23 mouse cellular contexts compared by ENCODE assay signal in genomic region chr4:95000147-95000546, GRCm38 (mm10). TPM values are rescaled to one million over a fixed set of nuclear protein-coding genes. Genes with fewer than 3 reads are reported as not detected.
DNase-seq lines count a peak whose midpoint lies in the region; ATAC-seq and TF ChIP-seq lines count a peak whose summit lies in the region.
"Had no signal": no experiment of that assay in that cellular context is flagged by ENCODE, and none has a peak within 500 bp of the region (broad histone marks: within the 10 kb centered on the region; RNA-seq: fewer than 3 reads in every experiment).

No protein-coding gene starts in this region.

- H3K4me1 ChIP-seq in CH12.LX (ENCODE audit: control insufficient read depth in 1 of 2, insufficient read depth in 2 of 2): peaks cover 5 to 32% of the 10 kb centered on the region in 2 experiments
- H3K4me1 ChIP-seq in hindbrain, embryonic 12.5 days: no peaks in the 10 kb centered on the region

- in situ Hi-C loops in CH12.LX (cut with MboI; ENCODE audit: low pct_ligation_motif_present, low pct_unique_long_range_greater_than_20kb, low sequenced_read_pairs): loop anchor here (25.0 kb wide), 1 partner anchor 737 kb away; no protein-coding TSS in a partner anchor

- H3K27ac ChIP-seq in layer of hippocampus, adult 2 months: 0 out of 2 replicates have a peak overlapping the region, but pooled peaks have one; percentile 5
- no peak overlapping the region; the same call in 1 of the 2 replicates for H3K27ac ChIP-seq in CH12.LX (ENCODE audit: insufficient read depth, low read depth)
- H3K27ac ChIP-seq in hindbrain, embryonic 12.5 days: no peak overlapping the region

- TF ChIP-seq EP300 in CH12.LX (IDR thresholded peaks at IDR 0.05; ENCODE audit: low read length): peak; percentile 53; the same call in 1 of the 2 replicates

- WGBS in hindbrain, embryonic 12.5 days: 86% methylated on average over 1 of the region's 1 CpGs

- no peak overlapping the region for H3K4me3 ChIP-seq in layer of hippocampus, adult 2 months
- H3K4me3 ChIP-seq in CH12.LX (replicated peaks in 1 of 3; ENCODE audit: low read depth in 2 of 3, low read length in 2 of 3, poor library complexity in 1 of 3): no peak overlapping the region
- no peak overlapping the region for H3K4me3 ChIP-seq in hindbrain, embryonic 12.5 days

- dilution Hi-C loops in CH12.LX (cut with MboI; ENCODE audit: extremely low pct_ligation_motif_present, extremely low pct_unique_long_range_greater_than_20kb, low sequenced_read_pairs): no loop called here

- no peak overlapping the region for H3K9ac ChIP-seq in CH12.LX (ENCODE audit: insufficient read depth, low read depth)
- H3K9ac ChIP-seq in hindbrain, embryonic 12.5 days: no peak overlapping the region

- peaks cover 8% of the 10 kb centered on the region for H3K9me3 ChIP-seq in CH12.LX (replicated peaks; ENCODE audit: low read length)
- no peaks in the 10 kb centered on the region for H3K9me3 ChIP-seq in hindbrain, embryonic 12.5 days (replicated peaks)
- H3K9me3 ChIP-seq: G1E had no signal

- no peaks in the 10 kb centered on the region for H3K27me3 ChIP-seq in CH12.LX (replicated peaks)
- no peaks in the 10 kb centered on the region for H3K27me3 ChIP-seq in splenic B cell, adult 2 months (ENCODE audit: control insufficient read depth, insufficient read depth, low read length, poor library complexity, severe bottlenecking)
- no peaks in the 10 kb centered on the region for H3K27me3 ChIP-seq in hindbrain, embryonic 12.5 days
- H3K27me3 ChIP-seq: Patski had no signal

- TF ChIP-seq RAD21 in CH12.LX (IDR thresholded peaks at IDR 0.05; ENCODE audit: low read depth, low read length): no peak

- TF ChIP-seq CTCF in layer of hippocampus, adult 2 months (conservative IDR thresholded peaks at IDR 0.05): no peak
- no peak for TF ChIP-seq CTCF in CH12.LX (conservative IDR thresholded peaks at IDR 0.05 in 1 of 2, IDR thresholded peaks at IDR 0.05 in 1 of 2; ENCODE audit: low read depth in 2 of 2, low read length in 2 of 2)

- TF ChIP-seq POLR2A in CH12.LX (IDR thresholded peaks at IDR 0.05; ENCODE audit: low read depth, low read length): no peak

- no peak overlapping the region for H3K4me2 ChIP-seq in CH12.LX (ENCODE audit: insufficient read depth, low read depth, poor library complexity, severe bottlenecking)
- no peak overlapping the region for H3K4me2 ChIP-seq in hindbrain, embryonic 12.5 days (replicated peaks)

- no peaks in the 10 kb centered on the region for H3K79me2 ChIP-seq in CH12.LX (replicated peaks; ENCODE audit: control insufficient read depth, extremely low read depth, insufficient read depth, poor library complexity, severe bottlenecking)

- DNase-seq in layer of hippocampus, adult 2 months (ENCODE audit: low spot score in 2 of 2): no peak
- no peak for DNase-seq in layer of hippocampus, adult 9-11 months
- DNase-seq in 3T3-L1 (ENCODE audit: low read depth, low spot score) (peak; percentile 35), CH12.LX (ENCODE audit: extremely low read depth) (peak; percentile 83)
- DNase-seq in splenic B cell, adult 2 months (ENCODE audit: low read depth, low spot score): peak; percentile 47
- no peak for DNase-seq in kidney, postnatal 10 days
- DNase-seq in urinary bladder, adult 18-20 months (ENCODE audit: low spot score in 2 of 2): no peak
- DNase-seq: adrenal gland, adult 2 months; adrenal gland, adult 8-10 months; adrenal gland, postnatal 10 days; adrenal gland, postnatal 14 days; adrenal gland, postnatal 25 days; adrenal gland, postnatal 36 days; cerebellum, adult 11 months; cerebellum, adult 11-12 months; cerebellum, adult 18-20 months; cerebellum, adult 2 months had no signal

- H3K36me3 ChIP-seq in CH12.LX (replicated peaks in 1 of 2; ENCODE audit: control insufficient read depth in 1 of 2, insufficient read depth in 1 of 2, low read length in 1 of 2): no peaks in the 10 kb centered on the region
- H3K36me3 ChIP-seq in splenic B cell, adult 2 months (ENCODE audit: control insufficient read depth, insufficient read depth, low read length, poor library complexity, severe bottlenecking): no peaks in the 10 kb centered on the region
- no peaks in the 10 kb centered on the region for H3K36me3 ChIP-seq in hindbrain, embryonic 12.5 days
- H3K36me3 ChIP-seq: G1E had no signal

- no peak for ATAC-seq in hindbrain, embryonic 12.5 days (ENCODE audit: low FRiP score)
- ATAC-seq: activated CD4-positive, CD25-positive, alpha-beta regulatory T cell, adult 4 months; CD4-positive, CD25-positive, alpha-beta regulatory T cell, adult 4 months; Patski had no signal

TF ChIP-seq in CH12.LX, 34 proteins besides CTCF, POLR2A, EP300 and RAD21:
- TF ChIP-seq TBP (conservative IDR thresholded peaks at IDR 0.05; ENCODE audit: low read depth, low read length): peak; percentile 75; the same call in 1 of the 2 replicates
- TF ChIP-seq SMC3 (IDR thresholded peaks at IDR 0.05; ENCODE audit: low read depth, low read length): no peak
- TF ChIP-seq JUN (IDR thresholded peaks at IDR 0.05; ENCODE audit: insufficient read depth, low read depth, low read length): no peak
- no peak for TF ChIP-seq GABPA (IDR thresholded peaks at IDR 0.05; ENCODE audit: insufficient replicate concordance, low read depth, low read length)
- no peak for TF ChIP-seq PAX5 (IDR thresholded peaks at IDR 0.05; ENCODE audit: low read length)
- no peak for TF ChIP-seq USF1 (IDR thresholded peaks at IDR 0.05; ENCODE audit: low read depth, low read length)
- no peak for TF ChIP-seq UBTF (IDR thresholded peaks at IDR 0.05; ENCODE audit: low read depth, low read length)
- TF ChIP-seq ELF1 (IDR thresholded peaks at IDR 0.05; ENCODE audit: low read depth, low read length): peak; percentile 73
- no peak for TF ChIP-seq ZKSCAN1 (IDR thresholded peaks at IDR 0.05; ENCODE audit: borderline replicate concordance, low read depth, low read length)
- no peak for TF ChIP-seq CHD1 (IDR thresholded peaks at IDR 0.05; ENCODE audit: low read depth, low read length)
- no peak for TF ChIP-seq POLR2AphosphoS2 (IDR thresholded peaks at IDR 0.05; ENCODE audit: low read depth, low read length)
- no peak for TF ChIP-seq SIN3A (IDR thresholded peaks at IDR 0.05; ENCODE audit: low read length)
- 0 out of 2 replicates have a peak, but pooled peaks have one; percentile 53 for TF ChIP-seq MAFK (IDR thresholded peaks at IDR 0.05; ENCODE audit: insufficient replicate concordance, low read length)
- no peak for TF ChIP-seq MYC (IDR thresholded peaks at IDR 0.05; ENCODE audit: low read depth, low read length)
- TF ChIP-seq JUND (conservative IDR thresholded peaks at IDR 0.05; ENCODE audit: low read depth, low read length): no peak
- no peak for TF ChIP-seq USF2 (conservative IDR thresholded peaks at IDR 0.05; ENCODE audit: low read depth, low read length)
- peak; percentile 67 for TF ChIP-seq IRF4 (IDR thresholded peaks at IDR 0.05; ENCODE audit: low read depth, low read length)
- no peak for TF ChIP-seq MXI1 (IDR thresholded peaks at IDR 0.05; ENCODE audit: low read depth, low read length)
- TF ChIP-seq NELFE (IDR thresholded peaks at IDR 0.05; ENCODE audit: low read depth, low read length): no peak
- peak; percentile 21; the same call in 1 of the 2 replicates for TF ChIP-seq TCF12 (IDR thresholded peaks at IDR 0.05; ENCODE audit: low read depth, low read length)
- TF ChIP-seq MEF2A (IDR thresholded peaks at IDR 0.05; ENCODE audit: borderline replicate concordance, low read depth, low read length): peak; percentile 34; the same call in 1 of the 2 replicates
- TF ChIP-seq HCFC1 (IDR thresholded peaks at IDR 0.05; ENCODE audit: low read depth, low read length): no peak; the same call in 1 of the 2 replicates
- no peak for TF ChIP-seq MAX (IDR thresholded peaks at IDR 0.05; ENCODE audit: low read length)
- no peak for TF ChIP-seq ZC3H11A (IDR thresholded peaks at IDR 0.05; ENCODE audit: low read depth, low read length)
- no peak for TF ChIP-seq ZMIZ1 (IDR thresholded peaks at IDR 0.05; ENCODE audit: low read depth, low read length)
- peak; percentile 89 for TF ChIP-seq ETS1 (conservative IDR thresholded peaks at IDR 0.05; ENCODE audit: low read depth, low read length)
- TF ChIP-seq MAZ (IDR thresholded peaks at IDR 0.05; ENCODE audit: low read depth, low read length): no peak
- TF ChIP-seq CHD2 (IDR thresholded peaks at IDR 0.05; ENCODE audit: low read length): peak; percentile 42; the same call in 1 of the 2 replicates
- TF ChIP-seq E2F4 (IDR thresholded peaks at IDR 0.05; ENCODE audit: insufficient replicate concordance, low read depth, low read length): no peak
- TF ChIP-seq ZNF384 (IDR thresholded peaks at IDR 0.05; ENCODE audit: low read depth, low read length): no peak
- TF ChIP-seq RCOR1 (conservative IDR thresholded peaks at IDR 0.05; ENCODE audit: low read depth, low read length): no peak
- peak; percentile 90 for TF ChIP-seq BHLHE40 (IDR thresholded peaks at IDR 0.05; ENCODE audit: low read depth, low read length)
- TF ChIP-seq KAT2A (IDR thresholded peaks at IDR 0.05; ENCODE audit: insufficient replicate concordance, low read length): no peak
- TF ChIP-seq NRF1 (IDR thresholded peaks at IDR 0.05; ENCODE audit: low read depth, low read length): no peak

RNA-seq across cellular contexts. Expression of gene Mysm1, which starts 21.2 kb away (rescaled TPM):
- 10 to 100 TPM; 33.9 to 37.7 TPM for total RNA-seq in layer of hippocampus, adult 2 months (2021)
- total RNA-seq in CH12.LX (2012; rRNA removed): 13.7 and 14.2 TPM in 2 replicates
- total RNA-seq in CH12.LX (2014; rRNA removed): 15.3 and 20.0 TPM in 2 replicates
- polyA plus RNA-seq in CH12.LX (2012; ENCODE audit: insufficient read length, low read depth): 10.5 and 11.5 TPM in 2 replicates
- polyA plus RNA-seq in hindbrain, embryonic 12.5 days (2016; fragmentation: Nextera tagmentation; extraction: Ambion mirVana): 33.2 and 35.7 TPM in 2 replicates

RNA-seq across cellular contexts. Expression of gene Jun, which starts 51.9 kb away (rescaled TPM):
- total RNA-seq in layer of hippocampus, adult 2 months (2021): 100 to 1,000 TPM in 1 of 2 experiments, 10 to 100 TPM in 1; 98.7 to 101 TPM
- total RNA-seq in CH12.LX (2012; rRNA removed) (14.4 and 15.0 TPM in 2 replicates), CH12.LX (2014; rRNA removed) (6.1 and 7.2 TPM in 2 replicates)
- polyA plus RNA-seq in CH12.LX (2012; ENCODE audit: insufficient read length, low read depth): 10.4 and 11.1 TPM in 2 replicates
- 70.7 and 86.0 TPM in 2 replicates for polyA plus RNA-seq in hindbrain, embryonic 12.5 days (2016; fragmentation: Nextera tagmentation; extraction: Ambion mirVana)
- total RNA-seq: MEL had no signal

Comparison
In these comparisons a context has a peak if more than half of its experiments do, and no peak if none do; other contexts are left out.
1. DNase-seq: peak in 3T3-L1 (single experiment), CH12.LX (single experiment) and splenic B cell, adult 2 months (single experiment); none in layer of hippocampus, adult 2 months (0 of 2), layer of hippocampus, adult 9-11 months (single experiment), kidney, postnatal 10 days (single experiment) and urinary bladder, adult 18-20 months (0 of 2).
2. RNA of gene Jun, which starts 51.9 kb away (total RNA-seq): 98.7 to 101 TPM in layer of hippocampus, adult 2 months; 6.1 to 15.0 TPM in CH12.LX; every median in the first group is over 4 times any median in the second.